Comparison of ENCODE assay signal across 8 mouse cellular contexts in the genomic region with DNA sequence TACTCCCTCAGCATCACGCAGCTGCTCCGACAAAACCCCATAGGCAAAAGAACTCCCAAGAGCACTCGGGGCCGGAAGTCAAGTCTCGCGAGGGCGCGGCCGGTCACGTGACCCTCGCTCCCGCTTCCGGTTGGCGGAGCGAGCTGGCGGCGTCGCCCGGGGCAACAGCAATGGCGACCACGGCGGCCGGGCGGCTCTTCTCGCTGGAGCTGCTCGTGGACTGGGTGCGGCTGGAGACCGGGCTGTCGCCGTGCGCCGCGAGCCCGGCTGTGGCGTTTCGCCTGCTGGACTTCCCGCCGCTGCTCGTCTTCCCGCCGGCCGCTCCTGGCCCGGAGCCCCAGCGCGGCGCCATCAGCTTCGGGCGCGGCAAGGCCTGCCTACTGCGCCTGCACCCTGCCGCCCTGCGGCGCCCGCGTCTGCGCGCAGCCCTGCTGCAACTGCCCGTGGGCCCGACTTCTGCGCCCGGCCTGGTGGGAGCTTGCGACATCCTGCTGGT. TPM values are rescaled to one million over a fixed set of nuclear protein-coding genes. Genes with fewer than 3 reads are reported as not detected.
DNase-seq lines count a peak whose midpoint lies in the region; ATAC-seq and TF ChIP-seq lines count a peak whose summit lies in the region.

A gene (plus strand): TSS at position 119 of the 496 bp plus-strand sequence.

- peak within 1 kb of the TSS; percentile 61 for H3K9ac ChIP-seq in hindbrain, postnatal 0 days (replicated peaks; ENCODE audit: low read length)

- no peaks in the 10 kb centered on the region for H3K36me3 ChIP-seq in hindbrain, postnatal 0 days (ENCODE audit: insufficient read depth, low read length)

- peak; percentile 77 for DNase-seq in WW6 (ENCODE audit: low read depth, low spot score)
- DNase-seq in cerebellum, postnatal 36 days, result peak; percentile 87 to 91
- DNase-seq in gastrocnemius, adult 8-10 months (ENCODE audit: low spot score in 2 of 2), result peak; percentile 84 to 87
- peak; percentile 95 for DNase-seq in hindbrain, postnatal 0 days (ENCODE audit: low spot score)
- peak; percentile 85 for DNase-seq in left cerebral cortex, adult 11 months (ENCODE audit: low spot score)
- DNase-seq in lung, postnatal 25 days (ENCODE audit: low spot score), result peak; percentile 85
- peak; percentile 88 for DNase-seq in retina, embryonic 14.5 days (ENCODE audit: low spot score)
- peak; percentile 86 for DNase-seq in thymus, postnatal 25 days

- peak within 1 kb of the TSS; percentile 78 for H3K4me2 ChIP-seq in hindbrain, postnatal 0 days (ENCODE audit: low read depth, low read length)

- ATAC-seq in hindbrain, postnatal 0 days, result peak; percentile 91

- H3K9me3 ChIP-seq in hindbrain, postnatal 0 days (ENCODE audit: low read length), result peaks cover 12% of the 10 kb centered on the region; the same call in 1 of the 2 replicates

- peak within 1 kb of the TSS; percentile 79 for H3K27ac ChIP-seq in hindbrain, postnatal 0 days

- no peaks in the 10 kb centered on the region for H3K27me3 ChIP-seq in hindbrain, postnatal 0 days (ENCODE audit: insufficient read depth, low read length)

- H3K4me3 ChIP-seq in hindbrain, postnatal 0 days (ENCODE audit: low read length), result peak within 1 kb of the TSS; percentile 49

- peaks cover 5% of the 10 kb centered on the region for H3K4me1 ChIP-seq in hindbrain, postnatal 0 days (ENCODE audit: insufficient read depth, low read length)

- no peak for TF ChIP-seq CTCF in hindbrain, postnatal 0 days (IDR thresholded peaks at IDR 0.05; ENCODE audit: low read depth)

- 3% methylated on average over 61 of the region's 62 CpGs for WGBS in hindbrain, postnatal 0 days

RNA-seq across cellular contexts. Expression of the gene that starts here (rescaled TPM):
- total RNA-seq in gastrocnemius, adult 8-10 months (2022), result 1 to 10 TPM; 2.7 to 3.5 (median 3.3) TPM
- 9.7 and 13.4 TPM in 2 replicates for total RNA-seq in hindbrain, postnatal 0 days (2014; rRNA removed)
- 5.5 and 6.3 TPM in 2 replicates for polyA plus RNA-seq in hindbrain, postnatal 0 days (2015; fragmentation: Nextera tagmentation; extraction: Ambion mirVana)

Comparison
In these comparisons a context has a peak if more than half of its experiments do, and no peak if none do; other contexts are left out.
1. Peak in every context shown above with its lines: DNase-seq, ATAC-seq, H3K4me3 ChIP-seq and H3K27ac ChIP-seq.